Mouse (Mus musculus): ENCODE measurements around the gene Man1a2. TPM values are rescaled to one million over a fixed set of nuclear protein-coding genes. Genes with fewer than 3 reads are reported as not detected.

The Man1a2 gene
- polyA plus RNA-seq, 1 experiment from 2014 or later: 69.3 TPM

DNA sequence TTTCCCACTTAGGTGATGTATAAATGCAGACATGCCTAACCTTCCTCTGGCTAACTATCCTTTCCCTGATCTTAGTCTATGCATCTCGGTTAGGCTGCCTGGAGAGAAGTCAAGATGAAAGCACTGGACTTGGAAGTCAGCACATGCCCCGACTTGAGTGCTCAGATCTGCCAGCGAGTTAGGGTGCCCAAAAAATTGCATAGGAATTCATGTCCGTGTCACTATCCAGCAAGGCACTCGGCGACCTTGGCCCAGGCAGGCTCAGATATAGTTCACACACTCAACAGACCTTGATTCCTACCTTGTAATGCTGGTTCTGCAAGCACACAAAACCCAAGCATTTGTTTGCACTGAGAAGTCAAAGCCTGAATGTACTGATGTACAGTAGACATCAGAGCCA, 3.4 kb upstream of the Man1a2 start:
- no peak overlapping the region for H3K9ac ChIP-seq (ENCODE audit: low read depth, low read length)
- WGBS (ENCODE audit: insufficient replicate concordance): 77% methylated on average over 6 of the region's 6 CpGs
- 0 out of 2 replicates have a peak, but pooled peaks cover 2% of the 10 kb centered on the region for H3K27me3 ChIP-seq (ENCODE audit: control insufficient read depth, insufficient read depth, low read length)
- no peak overlapping the region for H3K4me3 ChIP-seq (ENCODE audit: low read depth, low read length)
- H3K27ac ChIP-seq (ENCODE audit: low read depth, low read length): no peak overlapping the region
- no peak overlapping the region for H3K4me2 ChIP-seq
- ATAC-seq (replicated peaks; ENCODE audit: insufficient number of reproducible peaks, low FRiP score, low TSS enrichment): no peak
- H3K36me3 ChIP-seq (ENCODE audit: control insufficient read depth, insufficient read depth, low read length): no peaks in the 10 kb centered on the region
- no peaks in the 10 kb centered on the region for H3K9me3 ChIP-seq (replicated peaks; ENCODE audit: control insufficient read depth, low read length)
- peaks cover 8% of the 10 kb centered on the region; the same call in 1 of the 2 replicates for H3K4me1 ChIP-seq (ENCODE audit: control insufficient read depth, insufficient read depth, low read length)

DNA sequence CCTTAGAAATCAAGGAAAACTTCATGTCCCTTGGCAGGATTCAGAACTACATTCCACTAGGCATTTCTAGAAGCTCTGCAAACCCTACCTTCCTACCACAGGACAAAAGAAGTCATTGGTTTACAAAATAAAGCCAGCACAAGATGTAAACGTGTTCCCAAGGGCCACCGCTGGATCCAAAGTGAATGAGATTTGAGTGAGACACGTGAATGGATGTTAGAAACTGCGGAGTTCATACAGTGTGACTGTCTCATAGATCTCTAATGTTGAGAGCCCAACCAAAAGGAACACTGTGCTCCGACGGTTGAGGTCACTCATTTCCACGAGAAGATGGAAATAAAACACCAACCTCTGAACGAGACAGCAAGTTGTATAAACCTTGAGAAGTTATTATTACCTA, 1.5 kb upstream of the Man1a2 start:
- H3K36me3 ChIP-seq (ENCODE audit: control insufficient read depth, insufficient read depth, low read length): no peaks in the 10 kb centered on the region
- H3K4me2 ChIP-seq: no peak overlapping the region; the same call in 1 of the 2 replicates
- no peak overlapping the region for H3K4me3 ChIP-seq (ENCODE audit: low read depth, low read length)
- H3K4me1 ChIP-seq (ENCODE audit: control insufficient read depth, insufficient read depth, low read length): peaks cover 11% of the 10 kb centered on the region
- WGBS (ENCODE audit: insufficient replicate concordance): 88% methylated on average over 8 of the region's 8 CpGs
- no peak overlapping the region for H3K9ac ChIP-seq (ENCODE audit: low read depth, low read length)
- ATAC-seq (replicated peaks; ENCODE audit: insufficient number of reproducible peaks, low FRiP score, low TSS enrichment): no peak
- 0 out of 2 replicates have a peak, but pooled peaks cover 2% of the 10 kb centered on the region for H3K27me3 ChIP-seq (ENCODE audit: control insufficient read depth, insufficient read depth, low read length)
- H3K9me3 ChIP-seq (replicated peaks; ENCODE audit: control insufficient read depth, low read length): no peaks in the 10 kb centered on the region
- H3K27ac ChIP-seq (ENCODE audit: low read depth, low read length): no peak overlapping the region

DNA sequence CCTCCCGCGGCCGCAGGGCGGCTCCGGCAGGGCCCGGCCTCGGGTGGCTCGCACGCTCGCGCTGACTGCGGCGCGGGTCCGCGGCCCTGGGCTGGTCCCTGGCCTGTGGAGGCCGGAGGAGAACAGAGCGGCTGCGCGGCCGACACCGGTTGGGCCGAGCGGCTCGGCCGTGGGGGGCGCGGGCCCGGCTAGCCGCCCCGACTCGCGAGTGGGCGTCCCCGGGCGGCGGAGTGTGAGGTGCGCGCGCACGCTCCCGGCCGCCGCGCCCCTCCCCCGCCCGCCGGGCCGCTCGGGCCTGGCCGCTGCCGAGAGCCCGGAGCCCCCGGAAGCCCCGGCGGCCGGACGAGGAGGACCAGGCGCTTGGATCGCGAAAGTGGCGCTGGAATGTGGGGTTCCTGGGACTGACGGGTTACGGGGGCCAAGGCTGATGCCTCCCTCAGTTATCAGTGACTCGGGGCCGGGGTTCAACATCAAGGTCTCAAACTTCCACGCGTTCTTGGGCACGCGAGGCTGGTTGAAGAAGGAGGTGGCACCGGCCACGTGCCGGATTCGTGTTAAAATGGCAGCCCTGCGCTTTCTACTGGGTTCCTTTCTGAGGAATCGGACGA, 564 bp upstream of the Man1a2 start:
- WGBS (ENCODE audit: insufficient replicate concordance): under 1% methylated on average over 31 of the region's 77 CpGs
- H3K36me3 ChIP-seq (ENCODE audit: control insufficient read depth, insufficient read depth, low read length): no peaks in the 10 kb centered on the region
- peak; percentile 81 for ATAC-seq (replicated peaks; ENCODE audit: insufficient number of reproducible peaks, low FRiP score, low TSS enrichment)
- peak overlapping the region; percentile 92 for H3K4me3 ChIP-seq (ENCODE audit: low read depth, low read length)
- peak overlapping the region; percentile 94 for H3K9ac ChIP-seq (ENCODE audit: low read depth, low read length)
- H3K9me3 ChIP-seq (replicated peaks; ENCODE audit: control insufficient read depth, low read length): no peaks in the 10 kb centered on the region
- H3K27me3 ChIP-seq (ENCODE audit: control insufficient read depth, insufficient read depth, low read length): 0 out of 2 replicates have a peak, but pooled peaks cover 2% of the 10 kb centered on the region
- H3K4me2 ChIP-seq: peak overlapping the region; percentile 85
- H3K27ac ChIP-seq (ENCODE audit: low read depth, low read length): peak overlapping the region; percentile 97
- H3K4me1 ChIP-seq (ENCODE audit: control insufficient read depth, insufficient read depth, low read length): peaks cover 8% of the 10 kb centered on the region

DNA sequence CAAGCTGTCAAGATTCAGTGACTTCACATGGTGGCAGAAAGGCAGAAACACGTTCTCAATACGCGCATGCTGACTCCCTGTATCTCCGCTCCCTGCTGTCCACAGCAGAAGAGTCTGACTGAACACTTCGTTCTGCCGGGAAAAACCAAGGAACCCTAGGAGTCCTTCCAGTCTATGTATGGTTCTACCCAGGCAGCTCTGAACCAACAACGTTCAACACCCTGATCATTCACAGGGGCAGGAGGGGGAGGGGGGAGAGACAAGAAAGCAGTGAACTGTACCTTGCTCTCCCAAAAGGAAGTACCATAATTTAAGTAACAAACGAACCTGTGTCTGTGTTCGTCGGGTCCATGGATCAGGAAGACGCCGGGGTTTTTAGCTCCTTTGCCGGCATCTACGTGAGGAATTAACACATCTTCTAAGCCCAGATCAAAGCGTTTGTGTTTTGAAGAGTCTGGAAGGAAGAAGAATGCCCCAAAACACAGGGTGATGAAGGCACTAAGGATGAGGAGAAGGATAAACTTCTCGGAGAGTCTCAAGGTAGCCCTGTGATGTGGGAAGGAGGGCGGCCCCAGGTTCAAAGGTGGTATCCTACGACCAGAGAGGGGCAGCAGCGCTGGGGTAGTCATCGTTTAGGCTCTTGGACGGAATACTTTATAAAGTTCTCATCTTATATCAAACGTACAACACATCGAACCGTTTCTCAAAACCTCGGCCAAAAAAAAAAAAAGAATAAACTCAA, 898 bp downstream of the Man1a2 start:
- peak overlapping the region; percentile 92 for H3K4me3 ChIP-seq (ENCODE audit: low read depth, low read length)
- no peaks in the 10 kb centered on the region for H3K36me3 ChIP-seq (ENCODE audit: control insufficient read depth, insufficient read depth, low read length)
- 0 out of 2 replicates have a peak, but pooled peaks cover 2% of the 10 kb centered on the region for H3K27me3 ChIP-seq (ENCODE audit: control insufficient read depth, insufficient read depth, low read length)
- peaks cover 14% of the 10 kb centered on the region for H3K4me1 ChIP-seq (ENCODE audit: control insufficient read depth, insufficient read depth, low read length)
- WGBS (ENCODE audit: insufficient replicate concordance): 0% methylated on average over 25 of the region's 25 CpGs
- H3K9me3 ChIP-seq (replicated peaks; ENCODE audit: control insufficient read depth, low read length): no peaks in the 10 kb centered on the region
- H3K4me2 ChIP-seq: peak overlapping the region; percentile 85
- peak overlapping the region; percentile 94 for H3K9ac ChIP-seq (ENCODE audit: low read depth, low read length)
- no peak for ATAC-seq (replicated peaks; ENCODE audit: insufficient number of reproducible peaks, low FRiP score, low TSS enrichment)
- no peak overlapping the region for H3K27ac ChIP-seq (ENCODE audit: low read depth, low read length)

DNA sequence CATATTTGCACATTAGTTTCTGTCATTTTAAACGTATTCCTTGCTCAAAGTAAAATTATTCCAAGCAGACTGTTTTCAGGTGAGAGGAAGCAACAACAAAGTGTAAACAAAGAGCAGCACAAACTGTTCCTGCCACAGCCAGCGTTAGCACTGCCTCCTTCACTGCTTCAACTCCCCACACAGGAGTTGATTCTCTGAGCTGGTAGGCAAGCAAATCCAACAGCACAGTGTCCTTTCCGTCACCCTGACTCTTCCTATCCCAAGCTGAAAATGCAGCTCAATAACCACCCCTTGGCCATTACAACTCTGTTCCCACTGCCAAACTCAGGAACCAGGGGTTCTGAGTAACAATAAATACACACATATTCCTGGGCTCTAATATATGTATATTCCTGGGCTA, 2.5 kb downstream of the Man1a2 start:
- H3K4me2 ChIP-seq: peak overlapping the region; percentile 72
- H3K9me3 ChIP-seq (replicated peaks; ENCODE audit: control insufficient read depth, low read length): no peaks in the 10 kb centered on the region
- ATAC-seq (replicated peaks; ENCODE audit: insufficient number of reproducible peaks, low FRiP score, low TSS enrichment): no peak
- H3K36me3 ChIP-seq (ENCODE audit: control insufficient read depth, insufficient read depth, low read length): no peaks in the 10 kb centered on the region
- H3K9ac ChIP-seq (ENCODE audit: low read depth, low read length): peak overlapping the region; percentile 61
- peak overlapping the region; percentile 48 for H3K4me3 ChIP-seq (ENCODE audit: low read depth, low read length)
- no peak overlapping the region for H3K27ac ChIP-seq (ENCODE audit: low read depth, low read length)
- no peaks in the 10 kb centered on the region for H3K27me3 ChIP-seq (ENCODE audit: control insufficient read depth, insufficient read depth, low read length)
- WGBS (ENCODE audit: insufficient replicate concordance): 14% methylated on average over 3 of the region's 3 CpGs
- peaks cover 18% of the 10 kb centered on the region for H3K4me1 ChIP-seq (ENCODE audit: control insufficient read depth, insufficient read depth, low read length)

DNA sequence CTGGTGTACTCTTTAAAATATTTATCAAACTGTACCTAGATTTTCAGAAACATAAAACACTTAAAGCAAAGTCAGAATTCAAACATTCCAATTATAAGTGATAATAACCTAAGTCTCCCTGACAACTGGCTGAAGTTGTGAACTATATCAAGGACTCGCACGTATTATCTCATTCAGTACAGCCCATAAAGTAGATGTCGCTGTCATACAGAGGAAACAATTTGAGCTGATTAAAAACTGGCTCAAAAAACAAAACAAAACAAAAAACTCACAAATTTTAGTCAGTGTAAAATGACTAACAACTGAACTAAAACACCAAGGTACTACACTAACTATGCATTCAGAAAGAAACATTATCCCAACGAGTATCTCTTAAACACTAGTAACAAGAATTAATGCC, 3.0 kb downstream of the Man1a2 start:
- Histone ChIP-seq H3K27me3 (ENCODE audit: control insufficient read depth, insufficient read depth, low read length) (no peaks in the 10 kb centered on the region), H3K4me3 (ENCODE audit: low read depth, low read length) (peak overlapping the region; percentile 48), H3K9me3 (replicated peaks; ENCODE audit: control insufficient read depth, low read length) (no peaks in the 10 kb centered on the region), H3K4me1 (ENCODE audit: control insufficient read depth, insufficient read depth, low read length) (peaks cover 18% of the 10 kb centered on the region), H3K4me2 (peak overlapping the region; percentile 72), H3K9ac (ENCODE audit: low read depth, low read length) (peak overlapping the region; percentile 61; the same call in 1 of the 2 replicates), H3K36me3 (ENCODE audit: control insufficient read depth, insufficient read depth, low read length) (no peaks in the 10 kb centered on the region), H3K27ac (ENCODE audit: low read depth, low read length) (no peak overlapping the region)
- 30% methylated on average over 4 of the region's 4 CpGs for WGBS (ENCODE audit: insufficient replicate concordance)
- ATAC-seq (replicated peaks; ENCODE audit: insufficient number of reproducible peaks, low FRiP score, low TSS enrichment): no peak

DNA sequence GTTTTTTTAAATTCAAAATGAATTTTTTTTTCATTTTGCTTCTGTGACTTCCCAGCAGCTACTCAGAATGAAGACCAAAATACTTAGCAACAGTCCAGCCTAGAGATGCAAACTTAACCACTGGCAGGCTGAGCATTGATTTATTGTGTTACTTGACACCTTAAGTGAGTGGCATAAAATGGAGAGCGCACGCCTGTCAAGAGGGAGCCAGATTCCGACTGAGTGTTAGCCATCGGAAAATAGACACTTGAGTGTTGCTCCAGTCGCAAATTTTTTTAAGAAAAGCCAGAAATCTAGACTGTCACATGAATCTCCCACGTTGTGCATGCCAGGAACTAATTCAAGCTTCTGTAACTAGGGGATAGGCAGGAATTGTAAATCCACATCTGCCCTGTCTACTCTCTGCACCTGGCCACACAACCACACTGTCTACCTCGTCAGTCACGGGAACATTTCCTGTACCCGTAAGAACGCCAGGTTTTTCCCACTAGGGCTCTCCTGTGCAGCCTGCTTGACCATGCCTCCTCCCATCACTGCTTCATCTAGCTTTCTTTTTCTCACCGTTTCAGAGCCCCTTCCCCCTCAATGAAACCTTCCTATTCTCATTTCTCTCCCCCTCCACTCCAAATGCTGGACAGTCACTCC, 3.7 kb downstream of the Man1a2 start:
- Histone ChIP-seq H3K4me2 (peak overlapping the region; percentile 72), H3K9me3 (replicated peaks; ENCODE audit: control insufficient read depth, low read length) (no peaks in the 10 kb centered on the region), H3K36me3 (ENCODE audit: control insufficient read depth, insufficient read depth, low read length) (no peaks in the 10 kb centered on the region), H3K4me1 (ENCODE audit: control insufficient read depth, insufficient read depth, low read length) (peaks cover 18% of the 10 kb centered on the region), H3K27me3 (ENCODE audit: control insufficient read depth, insufficient read depth, low read length) (no peaks in the 10 kb centered on the region), H3K27ac (ENCODE audit: low read depth, low read length) (no peak overlapping the region), H3K4me3 (ENCODE audit: low read depth, low read length) (peak overlapping the region; percentile 19), H3K9ac (ENCODE audit: low read depth, low read length) (peak overlapping the region; percentile 47; the same call in 1 of the 2 replicates)
- ATAC-seq (replicated peaks; ENCODE audit: insufficient number of reproducible peaks, low FRiP score, low TSS enrichment): no peak
- 22% methylated on average over 11 of the region's 11 CpGs for WGBS (ENCODE audit: insufficient replicate concordance)

DNA sequence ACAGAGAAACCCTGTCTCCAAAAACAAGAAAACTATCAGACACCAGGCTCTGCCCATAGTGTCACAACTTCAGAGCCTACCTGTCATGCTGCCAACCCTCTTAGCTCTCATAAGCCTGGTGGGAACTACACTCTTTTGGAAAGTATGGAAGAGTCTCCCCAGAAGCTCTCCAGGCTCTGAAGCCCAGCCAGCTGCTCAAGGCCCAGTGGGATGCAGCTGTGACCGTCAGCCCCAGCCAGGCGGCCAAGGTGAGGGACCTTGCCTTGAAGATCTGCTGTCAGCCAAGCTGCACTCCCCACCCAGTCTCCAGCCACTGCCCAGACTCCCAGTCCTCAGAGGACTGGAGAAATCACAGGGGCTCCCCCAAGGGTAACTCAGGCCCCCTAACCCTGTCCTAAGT, 5.1 kb downstream of the Man1a2 start:
- WGBS (ENCODE audit: insufficient replicate concordance): 57% methylated on average over 2 of the region's 2 CpGs

More for the DNA sequence above, 5.1 kb downstream of the Man1a2 start:
- Histone ChIP-seq H3K9me3 (replicated peaks; ENCODE audit: control insufficient read depth, low read length) (no peaks in the 10 kb centered on the region), H3K9ac (ENCODE audit: low read depth, low read length) (no peak overlapping the region), H3K36me3 (ENCODE audit: control insufficient read depth, insufficient read depth, low read length) (no peaks in the 10 kb centered on the region), H3K4me3 (ENCODE audit: low read depth, low read length) (no peak overlapping the region), H3K27me3 (ENCODE audit: control insufficient read depth, insufficient read depth, low read length) (no peaks in the 10 kb centered on the region), H3K4me1 (ENCODE audit: control insufficient read depth, insufficient read depth, low read length) (peaks cover 16% of the 10 kb centered on the region), H3K27ac (ENCODE audit: low read depth, low read length) (no peak overlapping the region), H3K4me2 (no peak overlapping the region)
- ATAC-seq (replicated peaks; ENCODE audit: insufficient number of reproducible peaks, low FRiP score, low TSS enrichment): no peak
